Mouse (Mus musculus) gastrocnemius, postnatal 36 days (tissue): ENCODE data around the gene Smgc. TPM values are rescaled to one million over a fixed set of nuclear protein-coding genes. Genes with fewer than 3 reads are reported as not detected.
"Not testable (repeated sequence)": the region's sequence is repeated elsewhere in the genome, so short reads cannot be mapped to it uniquely, and the experiment has no call there.

Source experiments
- DNase-seq, 2 experiments: peaks; one replicate each; pipeline ENCODE4 v3.0.0; 2022
- intact Hi-C: fragments of 180-260 bp; cut with DNase I; formaldehyde crosslinking; loops from one replicate; pipeline ENCODE4 v1.15.1; 2025
- long read RNA-seq, 2 experiments: library from polyadenylated mRNA; stranded (forward); transcript quantifications; one replicate each; pipeline ENCODE4 v2.0.0; 2021
- total RNA-seq, 2 experiments: library from RNA; stranded (reverse); gene quantifications; 2 replicates each; pipeline ENCODE4 v1.2.3; 2021

Gene Smgc
- not detected for total RNA-seq
- long read RNA-seq, experiment 1 = 0 reads
- long read RNA-seq, experiment 2 = 0 reads

DNA sequence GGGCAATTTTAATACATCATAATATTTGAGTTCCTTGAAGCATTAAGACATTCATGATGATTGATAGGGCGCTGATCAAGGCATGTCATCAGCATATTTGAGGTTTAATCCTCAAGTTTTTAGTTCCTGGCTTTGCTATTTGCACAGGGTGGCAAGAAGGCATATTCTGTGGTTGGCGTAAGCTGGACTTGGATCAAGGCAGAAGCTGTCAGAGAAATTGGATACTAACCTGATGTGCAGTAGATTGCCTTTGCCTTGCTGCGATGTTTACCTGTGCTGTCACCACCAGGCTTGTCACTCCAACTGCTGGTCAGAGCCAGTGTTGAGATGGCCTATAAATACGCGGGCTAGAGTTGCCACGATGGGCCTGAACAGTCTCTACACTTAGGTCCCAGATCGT is at the start of gene Smgc:
Gene Smgc, plus strand, starts transcription at position 301 of the 400 bp plus-strand sequence.
- intact Hi-C loops = no loop called here
- no peak for DNase-seq

DNA sequence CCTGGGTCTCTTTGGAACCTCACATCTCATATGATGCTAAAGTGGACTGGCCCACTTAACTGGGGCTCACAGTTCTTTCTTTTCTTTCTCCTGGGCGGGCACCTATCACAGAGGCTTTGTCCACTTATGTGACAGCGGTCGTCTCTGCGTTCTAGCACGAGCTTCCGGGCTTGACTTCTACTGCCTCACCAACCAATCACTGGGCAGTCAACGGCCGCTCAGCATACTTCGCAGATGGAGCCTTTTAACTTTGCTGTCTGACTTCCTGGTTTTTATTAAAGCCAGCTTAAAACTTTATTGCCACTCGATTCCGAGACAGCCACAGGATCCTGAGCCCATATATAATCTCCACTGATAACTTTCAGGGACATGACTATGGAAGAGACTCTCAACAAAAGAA is 49.7 kb upstream of the Smgc start:
- intact Hi-C loops = no loop called here
- DNase-seq = no peak

DNA sequence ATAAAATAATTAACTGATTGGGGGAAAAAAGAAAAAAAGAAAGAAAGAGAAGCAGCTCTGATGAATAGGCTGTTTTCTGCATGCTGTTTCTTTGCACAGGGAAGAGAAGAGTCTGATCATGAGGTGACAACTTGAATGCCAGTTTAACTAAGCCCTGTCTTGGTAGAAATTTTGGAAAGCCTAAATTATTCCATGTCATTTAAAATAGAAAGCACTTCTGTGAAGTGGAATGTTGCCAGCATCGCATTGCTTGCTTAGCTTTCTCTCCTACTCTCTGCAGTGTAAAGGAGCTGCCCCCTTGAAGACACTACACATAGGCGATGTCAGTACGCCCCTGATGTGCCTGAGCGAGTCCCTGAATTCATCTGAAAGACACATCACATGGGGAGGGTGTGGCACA is 31.6 kb upstream of the Smgc start:
- no peak for DNase-seq
- intact Hi-C loops = no loop called here

DNA sequence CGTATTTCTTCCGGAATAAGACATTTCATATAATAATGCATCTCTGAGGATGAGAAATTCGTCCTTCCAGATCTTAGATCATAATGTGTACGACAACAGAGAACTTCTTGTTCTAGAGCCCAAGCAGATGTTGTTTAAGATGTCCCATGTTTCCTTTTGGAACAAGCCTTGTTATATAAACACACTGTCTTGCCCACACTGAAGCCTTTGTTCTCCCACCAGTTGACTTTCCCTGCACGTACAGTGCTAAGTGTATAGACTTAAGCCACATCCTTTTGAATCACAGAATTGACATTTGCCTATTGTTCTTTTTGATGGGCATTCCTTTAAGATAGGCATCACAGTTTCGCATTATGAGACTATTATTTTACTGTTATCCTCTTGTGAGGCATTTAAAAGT is 2.7 kb upstream of the Smgc start:
- intact Hi-C loops = no loop called here
- no peak for DNase-seq

DNA sequence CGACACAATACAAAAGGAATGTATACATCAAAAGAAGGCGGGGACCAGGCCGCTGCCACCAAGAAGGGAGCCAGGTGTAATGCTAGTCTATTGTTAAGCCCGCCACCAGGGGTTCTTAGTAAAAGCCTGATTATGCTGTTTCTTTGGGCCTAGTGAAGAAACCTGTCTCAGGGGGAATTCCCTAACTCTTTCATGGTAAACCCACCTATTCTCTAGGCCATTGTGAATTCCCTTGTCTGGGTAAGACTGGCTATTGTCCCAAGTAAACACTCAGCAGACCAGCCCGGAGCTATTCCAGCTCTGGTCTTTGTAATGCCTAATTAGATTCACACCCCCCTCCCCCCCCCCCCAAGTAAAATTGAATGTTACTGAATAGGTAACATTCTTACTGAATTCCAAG is 26.1 kb downstream of the Smgc start:
- DNase-seq, intact Hi-C loops: not testable (repeated sequence)

DNA sequence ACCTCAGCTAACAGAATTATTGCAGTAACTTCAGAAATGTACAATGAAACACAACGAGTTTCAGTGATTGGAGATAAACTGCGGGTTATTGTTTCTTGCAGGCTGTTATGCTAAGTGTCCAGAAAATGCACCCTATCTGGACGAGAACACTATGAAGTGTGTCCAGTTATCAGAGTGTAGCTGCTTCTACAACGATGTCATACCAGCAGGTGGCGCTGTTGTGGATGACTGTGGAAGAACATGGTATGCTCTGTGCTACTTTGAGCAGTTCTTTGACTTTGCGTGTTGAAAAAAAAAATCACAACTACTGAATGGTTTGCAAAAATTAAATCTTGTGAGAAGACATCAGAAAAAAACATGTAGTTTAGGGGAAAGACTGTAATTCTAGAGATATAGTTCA is 62.2 kb downstream of the Smgc start:
- DNase-seq = no peak
- intact Hi-C loops = no loop called here

DNA sequence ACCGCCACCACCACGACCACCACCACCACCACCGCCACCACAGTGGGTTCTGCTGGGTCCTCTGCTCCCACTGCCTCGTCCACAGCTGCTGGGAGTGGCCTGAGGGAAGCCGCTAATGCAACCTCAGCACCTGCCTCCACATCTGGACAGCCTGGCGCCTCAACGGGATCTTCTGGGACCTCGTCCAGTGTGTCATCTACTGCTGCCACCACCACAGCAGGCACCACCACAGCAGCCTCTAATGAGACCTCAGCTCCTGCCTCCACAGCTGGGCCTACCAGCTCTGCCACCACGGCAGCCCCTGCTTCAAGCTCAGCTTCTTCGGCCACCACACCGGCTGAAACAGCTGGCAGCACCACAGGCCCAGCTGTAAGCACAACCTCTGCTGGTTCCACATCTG is 69.0 kb downstream of the Smgc start:
- peak; percentile 44 to 56 for DNase-seq
- intact Hi-C loops = not testable (repeated sequence)

Other genes with a start within 250 kb of the Smgc start
- 1 to 10 TPM; 4.5 to 4.7 TPM for gene Lrrk2, start 165.1 kb upstream of the Smgc start, total RNA-seq
- under 1 TPM; 0.26 to 0.32 TPM for gene Cntn1, start 212.9 kb downstream of the Smgc start, total RNA-seq